Mouse (Mus musculus) liver, postnatal 0 days (tissue): ENCODE data around the gene Hjurp. TPM values are rescaled to one million over a fixed set of nuclear protein-coding genes. Genes with fewer than 3 reads are reported as not detected.

Experiments
- ATAC-seq: fragments of 200-750 bp; cut with Nextera tagmentation; 2 replicates; pipeline ENCODE4 v1.8.0; 2017; ENCODE audit warnings: mild to moderate bottlenecking, moderate library complexity
- DNase-seq: peaks from one replicate; pipeline ENCODE4 v3.0.0-alpha.2; 2016
- H3K27ac ChIP-seq: fragments of 300-500 bp; sonication (generic); 2 replicates; pipeline ENCODE4 v1.5.1; 2014; ENCODE audit warnings: antibody characterized with exemption, moderate library complexity, mild to moderate bottlenecking, low read depth
- H3K27me3 ChIP-seq: fragments of 300-500 bp; sonication (generic); 2 replicates; pipeline ENCODE4 v1.6.1; 2014; ENCODE audit warnings: low read length, control low read depth, mixed read lengths; ENCODE audit not compliant: insufficient read depth
- H3K36me3 ChIP-seq: fragments of 300-500 bp; sonication (generic); replicated peaks from 2 replicates; pipeline ENCODE4 v1.6.1; 2014; ENCODE audit warnings: mild to moderate bottlenecking, control low read depth, low read length, moderate library complexity, mixed read lengths; ENCODE audit not compliant: insufficient read depth
- H3K4me1 ChIP-seq: fragments of 300-500 bp; sonication (generic); 2 replicates; pipeline ENCODE4 v1.6.1; 2014; ENCODE audit warnings: antibody characterized with exemption, mild to moderate bottlenecking, control low read depth; ENCODE audit not compliant: insufficient read depth
- H3K4me2 ChIP-seq: fragments of 300-500 bp; sonication (generic); 2 replicates; pipeline ENCODE4 v1.6.1; 2014; ENCODE audit warnings: low read depth, mild to moderate bottlenecking, low read length, moderate library complexity, mixed read lengths
- H3K4me3 ChIP-seq: fragments of 300-500 bp; sonication (generic); 2 replicates; pipeline ENCODE4 v1.5.1; 2014; ENCODE audit warnings: low read depth, low read length
- H3K9ac ChIP-seq: fragments of 300-500 bp; sonication (generic); replicated peaks from 2 replicates; pipeline ENCODE4 v1.6.1; 2014; ENCODE audit warnings: mild to moderate bottlenecking, moderate library complexity
- H3K9me3 ChIP-seq: fragments of 300-500 bp; sonication (generic); 2 replicates; pipeline ENCODE4 v1.6.1; 2016; ENCODE audit warnings: mild to moderate bottlenecking, control low read depth, low read length, mixed read lengths
- CTCF ChIP-seq: sonication (generic); IDR thresholded peaks from 2 replicates; pipeline ENCODE4 v1.5.1; 2016; ENCODE audit warnings: antibody characterized with exemption, low read depth
- EP300 ChIP-seq: IDR thresholded peaks from 2 replicates; pipeline ENCODE4 v1.6.1; 2016; ENCODE audit warnings: antibody characterized with exemption, low read depth, mild to moderate bottlenecking
- WGBS: fragments of 180-500 bp; shearing (Covaris S2); extraction: QIAGEN DNeasy Blood & Tissue Kit; methylation state at CpG from one replicate; pipeline ENCODE4 v1.1.7; 2014; ENCODE audit not compliant: insufficient replicate concordance; 5-methylcytosine and 5-hydroxymethylcytosine counted together
- polyA plus RNA-seq: library from polyadenylated mRNA; unstranded; fragments of >200 nt; fragmentation: Nextera tagmentation; extraction: Ambion mirVana; gene quantifications from 2 replicates; pipeline ENCODE4 v1.2.1, GENCODE M21; 2015

Hjurp gene
- polyA plus RNA-seq, 1 experiment from 2014 or later = 37.0 TPM

DNA sequence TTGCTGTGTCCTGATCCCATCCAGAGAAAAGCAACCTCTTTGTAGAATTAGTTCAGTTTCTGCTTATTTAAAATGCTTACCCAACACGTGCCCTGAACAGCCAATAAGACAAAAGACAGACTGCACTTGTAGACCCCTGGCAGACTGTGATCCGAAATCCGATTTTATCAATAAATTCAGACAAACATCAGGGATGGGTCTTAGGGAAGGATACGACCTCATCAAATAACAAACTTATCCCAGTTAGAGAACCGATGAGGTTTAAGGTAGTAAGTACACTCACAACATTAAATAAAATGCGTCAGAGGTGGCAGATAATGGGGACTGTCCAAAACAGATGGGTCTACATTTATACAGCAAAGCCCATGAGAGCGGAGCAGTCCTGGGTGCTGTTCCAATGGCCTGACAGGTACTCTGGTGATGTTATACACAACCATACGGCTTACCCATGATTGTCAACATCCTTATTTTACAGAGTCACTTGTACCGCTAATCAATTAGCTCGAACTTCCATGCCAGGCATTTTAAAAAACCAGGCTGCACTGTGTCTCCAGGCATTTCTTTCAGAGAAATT is 822 bp downstream of the Hjurp start:
- no peaks in the 10 kb centered on the region for H3K27me3 ChIP-seq
- ATAC-seq (peak; percentile 18), DNase-seq (peak; percentile 49)
- H3K27ac ChIP-seq = peak overlapping the region; percentile 90
- H3K9ac ChIP-seq = peak overlapping the region; percentile 77
- TF ChIP-seq EP300 (no peak), CTCF (no peak)
- no peaks in the 10 kb centered on the region for H3K9me3 ChIP-seq
- H3K4me2 ChIP-seq = peak overlapping the region; percentile 73
- peak overlapping the region; percentile 66 for H3K4me3 ChIP-seq
- H3K4me1 ChIP-seq = peaks cover 48% of the 10 kb centered on the region
- WGBS = 14% methylated on average over 10 of the region's 10 CpGs
- peaks cover 44% of the 10 kb centered on the region for H3K36me3 ChIP-seq

DNA sequence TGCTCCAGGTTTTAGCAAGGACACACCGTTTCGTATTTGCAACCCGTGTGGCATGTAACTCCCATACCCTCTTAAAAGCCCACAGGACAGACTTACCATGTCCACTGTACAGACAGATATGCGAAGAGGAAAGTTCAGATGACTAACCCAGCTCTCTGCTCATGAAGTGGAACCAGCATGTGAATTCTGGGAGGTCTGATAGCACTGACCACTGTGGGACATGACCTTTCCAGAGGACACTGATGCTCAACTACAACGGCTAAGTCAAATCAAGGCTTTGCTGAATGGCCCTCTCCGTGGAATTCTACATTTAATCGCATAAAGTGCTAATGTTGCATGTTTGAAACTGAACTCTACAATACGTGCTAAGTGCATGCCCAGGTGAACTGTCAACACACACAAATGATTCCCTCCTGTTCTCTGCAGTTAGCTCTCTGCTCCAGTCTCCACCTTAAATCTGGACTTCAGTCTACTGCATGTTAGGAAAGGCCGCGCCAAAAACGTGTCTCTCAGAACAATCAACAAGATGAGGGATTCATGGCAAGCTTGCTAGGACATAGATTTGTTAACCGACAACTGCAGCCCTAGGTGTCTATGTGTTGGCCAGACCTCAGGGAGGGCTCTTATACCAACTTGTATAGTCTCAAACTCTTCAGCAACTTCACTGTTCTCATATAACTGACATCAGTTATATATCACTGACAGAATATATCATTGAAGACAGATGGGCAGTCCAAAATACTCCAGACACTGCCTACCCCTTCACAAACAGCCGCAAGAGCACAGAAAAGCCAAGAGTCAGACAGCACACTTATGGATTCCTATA is 1.5 kb downstream of the Hjurp start:
- DNase-seq = peak; percentile 66
- H3K27me3 ChIP-seq = no peaks in the 10 kb centered on the region
- H3K27ac ChIP-seq = peak overlapping the region; percentile 90

DNA sequence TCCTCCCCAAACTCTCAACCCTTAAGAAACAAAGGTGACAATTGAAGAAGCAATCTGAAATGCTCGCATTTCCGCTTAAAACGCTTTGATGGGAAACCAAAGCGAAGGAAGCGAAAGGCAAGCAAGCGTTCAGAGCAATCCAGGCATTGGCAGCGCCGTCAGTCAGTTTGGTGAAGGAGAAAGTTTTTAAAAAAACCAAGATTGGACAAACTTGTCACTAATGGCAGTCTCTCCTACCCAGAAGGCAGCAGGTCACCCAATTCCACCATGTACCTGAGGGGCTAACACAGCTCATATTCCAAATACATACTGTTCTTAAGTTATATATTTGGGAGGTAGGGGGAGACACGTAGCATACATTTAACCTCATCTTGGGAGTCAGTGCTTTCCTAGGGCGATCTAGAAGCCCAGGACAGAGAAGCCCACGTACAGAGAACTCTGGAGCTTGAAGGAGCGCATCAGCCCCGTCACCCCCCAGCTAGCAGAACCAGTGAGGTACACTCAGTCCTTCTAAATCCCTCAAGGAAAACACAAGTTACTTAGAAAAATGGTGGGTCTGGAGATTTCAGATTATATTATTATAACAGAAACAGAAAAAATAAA is 2.3 kb downstream of the Hjurp start:
- TF ChIP-seq CTCF (no peak), EP300 (no peak)
- no peaks in the 10 kb centered on the region for H3K9me3 ChIP-seq
- ATAC-seq (no peak), DNase-seq (no peak)
- peak overlapping the region; percentile 90; the same call in 1 of the 2 replicates for H3K27ac ChIP-seq
- no peaks in the 10 kb centered on the region for H3K27me3 ChIP-seq
- H3K4me1 ChIP-seq = peaks cover 46% of the 10 kb centered on the region
- peak overlapping the region; percentile 73 for H3K4me2 ChIP-seq
- H3K9ac ChIP-seq = peak overlapping the region; percentile 77
- H3K36me3 ChIP-seq = peaks cover 48% of the 10 kb centered on the region
- H3K4me3 ChIP-seq = no peak overlapping the region
- 69% methylated on average over 13 of the region's 13 CpGs for WGBS

More for the DNA sequence above, 1.5 kb downstream of the Hjurp start:
- Histone ChIP-seq H3K36me3 (peaks cover 48% of the 10 kb centered on the region), H3K4me2 (peak overlapping the region; percentile 73), H3K4me1 (peaks cover 48% of the 10 kb centered on the region), H3K4me3 (peak overlapping the region; percentile 66), H3K9ac (peak overlapping the region; percentile 77), H3K9me3 (no peaks in the 10 kb centered on the region)
- 60% methylated on average over 13 of the region's 13 CpGs for WGBS
- no peak for TF ChIP-seq CTCF
- no peak for TF ChIP-seq EP300
- ATAC-seq = no peak

DNA sequence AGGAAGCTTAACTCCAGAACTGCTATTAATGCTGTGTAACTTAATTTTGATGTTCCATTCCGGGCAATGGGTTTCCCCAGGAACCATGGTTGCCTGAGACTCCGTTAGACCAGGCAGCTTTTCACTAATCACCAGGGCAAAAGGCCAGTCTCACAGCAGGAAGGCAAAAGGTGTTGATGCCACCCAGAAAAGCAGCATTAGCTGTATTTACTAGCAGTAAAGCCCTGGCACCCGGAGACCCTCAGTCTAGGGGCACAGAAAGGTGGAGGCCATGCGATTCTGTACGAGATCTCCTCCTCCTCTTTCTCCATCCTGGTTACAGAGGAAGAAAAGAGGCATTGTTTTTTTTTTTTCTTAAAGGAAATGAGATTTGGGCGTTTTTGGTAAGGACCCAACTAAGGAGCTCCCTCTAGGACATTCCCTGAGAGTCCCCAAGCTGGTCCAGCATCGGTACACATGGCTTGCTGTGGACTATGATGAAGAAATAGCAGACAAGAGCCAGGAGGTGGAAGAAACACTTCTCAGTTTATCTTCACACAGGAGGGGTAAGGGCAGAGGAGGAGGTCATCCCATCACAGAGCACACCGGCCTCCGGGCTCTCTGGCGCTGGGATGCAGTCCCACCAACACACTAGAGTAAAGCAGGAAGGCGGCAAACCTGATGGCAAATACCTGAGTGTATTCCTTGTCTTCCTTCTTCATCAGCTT is 2.9 kb downstream of the Hjurp start:
- H3K27ac ChIP-seq = no peak overlapping the region
- DNase-seq (no peak), ATAC-seq (no peak)
- TF ChIP-seq EP300 (no peak), CTCF (no peak)
- H3K9ac ChIP-seq = no peak overlapping the region; the same call in 1 of the 2 replicates
- WGBS = 73% methylated on average over 11 of the region's 11 CpGs
- H3K9me3 ChIP-seq = no peaks in the 10 kb centered on the region
- H3K4me3 ChIP-seq = no peak overlapping the region
- peaks cover 54% of the 10 kb centered on the region for H3K36me3 ChIP-seq
- no peaks in the 10 kb centered on the region for H3K27me3 ChIP-seq
- no peak overlapping the region for H3K4me2 ChIP-seq
- peaks cover 45% of the 10 kb centered on the region for H3K4me1 ChIP-seq

DNA sequence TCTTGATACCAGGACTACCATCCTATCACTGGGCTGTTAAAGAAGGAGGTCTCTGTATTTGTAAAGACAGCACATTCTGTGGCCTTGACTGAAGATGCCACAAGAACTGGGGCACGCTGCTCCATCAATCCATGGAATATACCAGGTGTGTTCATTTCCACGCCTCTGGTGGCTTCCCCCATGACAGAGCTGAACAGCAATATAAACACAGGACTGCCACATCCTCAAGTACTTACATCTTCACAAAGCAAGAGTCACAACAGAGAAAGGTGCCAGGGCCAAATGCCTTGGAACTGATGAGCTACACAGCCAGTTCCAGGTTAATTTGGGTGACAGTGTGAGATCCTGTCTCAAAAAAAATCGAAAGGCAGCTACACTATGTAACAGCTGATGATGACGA is 3.6 kb downstream of the Hjurp start:
- DNase-seq = no peak
- WGBS = 81% methylated on average over 4 of the region's 4 CpGs
- H3K4me3 ChIP-seq = no peak overlapping the region
- no peak overlapping the region for H3K27ac ChIP-seq
- TF ChIP-seq CTCF (no peak), EP300 (no peak)
- H3K9ac ChIP-seq = no peak overlapping the region
- H3K9me3 ChIP-seq = no peaks in the 10 kb centered on the region
- no peak for ATAC-seq
- H3K4me1 ChIP-seq = peaks cover 40% of the 10 kb centered on the region
- no peaks in the 10 kb centered on the region for H3K27me3 ChIP-seq
- H3K4me2 ChIP-seq = no peak overlapping the region
- peaks cover 61% of the 10 kb centered on the region for H3K36me3 ChIP-seq

DNA sequence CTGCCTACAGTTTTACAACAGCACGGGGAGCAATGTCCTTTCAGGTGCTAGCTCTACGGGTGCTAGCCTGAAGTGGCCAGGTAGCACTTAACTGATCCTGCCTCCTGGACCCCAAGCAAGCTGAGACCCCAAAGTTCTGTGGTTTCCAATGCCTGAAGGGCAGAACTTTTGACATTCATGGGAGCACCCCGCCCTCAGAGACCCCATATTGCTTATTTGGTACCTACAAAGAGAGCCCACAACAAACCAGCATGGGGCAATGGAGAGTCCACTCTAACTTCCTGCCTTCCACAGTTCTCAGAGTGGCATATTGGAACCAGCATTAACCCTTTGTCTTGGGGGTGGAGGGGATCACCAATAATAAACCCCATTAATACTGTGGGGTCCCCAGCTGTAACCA is 4.1 kb downstream of the Hjurp start:
- Histone ChIP-seq H3K4me3 (no peak overlapping the region), H3K36me3 (peaks cover 66% of the 10 kb centered on the region), H3K4me2 (no peak overlapping the region), H3K27ac (no peak overlapping the region), H3K27me3 (no peaks in the 10 kb centered on the region), H3K4me1 (peaks cover 37% of the 10 kb centered on the region), H3K9me3 (no peaks in the 10 kb centered on the region), H3K9ac (no peak overlapping the region)
- DNase-seq (no peak), ATAC-seq (no peak)
- WGBS = 90% methylated on average over 3 of the region's 3 CpGs
- no peak for TF ChIP-seq CTCF
- no peak for TF ChIP-seq EP300
